Mouse (Mus musculus): ENCODE results near the gene Vmn1r201. TPM values are rescaled to one million over a fixed set of nuclear protein-coding genes. Genes with fewer than 3 reads are reported as not detected.

The Vmn1r201 gene
- not detected in 2 replicates for total RNA-seq (2021)
- long read RNA-seq, experiment 1 = 0 reads
- long read RNA-seq, experiment 2 = 0 reads

DNA sequence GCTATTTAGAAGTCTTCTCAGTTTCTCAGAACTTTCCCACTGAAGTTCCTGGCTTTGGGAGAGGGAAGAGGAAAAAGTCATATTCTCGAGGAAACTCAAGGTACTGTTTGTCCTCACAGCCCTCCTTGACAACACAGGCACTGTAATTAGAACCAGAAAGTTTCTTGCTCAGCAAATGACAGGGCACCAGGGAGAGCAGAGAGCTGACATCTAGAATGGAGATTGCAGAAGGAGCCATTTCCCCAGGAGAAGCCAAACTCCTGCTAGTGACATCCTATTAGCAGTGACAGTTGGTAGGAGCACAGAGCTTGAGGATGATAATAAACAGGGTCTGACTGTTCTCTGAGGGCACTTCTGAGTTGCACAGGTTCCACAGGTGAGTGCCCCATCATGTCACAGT, at the start of gene Vmn1r201:
Vmn1r201 (plus strand) TSS at position 301 of the 400 bp plus-strand sequence.
- no peak for DNase-seq

DNA sequence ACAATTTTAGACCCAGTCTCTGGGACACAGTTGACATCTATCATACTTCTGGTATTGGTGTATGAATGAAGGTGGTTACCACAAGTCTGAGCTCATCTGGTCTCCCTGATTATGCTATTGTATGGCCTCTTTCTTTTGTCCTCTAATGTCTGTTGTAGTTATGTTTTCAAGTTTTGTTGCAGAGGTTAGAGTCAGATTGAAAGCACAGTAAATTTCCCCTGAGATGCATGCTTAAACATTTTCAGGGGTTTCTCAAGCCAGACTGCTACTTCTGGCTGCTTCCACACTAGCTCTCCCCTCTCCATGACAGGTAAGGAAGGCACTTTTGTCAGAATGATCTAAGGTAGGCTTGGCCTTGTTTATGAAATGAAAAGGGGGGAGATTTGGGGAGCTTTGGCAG, 16.6 kb upstream of the Vmn1r201 start:
- no peak for DNase-seq

DNA sequence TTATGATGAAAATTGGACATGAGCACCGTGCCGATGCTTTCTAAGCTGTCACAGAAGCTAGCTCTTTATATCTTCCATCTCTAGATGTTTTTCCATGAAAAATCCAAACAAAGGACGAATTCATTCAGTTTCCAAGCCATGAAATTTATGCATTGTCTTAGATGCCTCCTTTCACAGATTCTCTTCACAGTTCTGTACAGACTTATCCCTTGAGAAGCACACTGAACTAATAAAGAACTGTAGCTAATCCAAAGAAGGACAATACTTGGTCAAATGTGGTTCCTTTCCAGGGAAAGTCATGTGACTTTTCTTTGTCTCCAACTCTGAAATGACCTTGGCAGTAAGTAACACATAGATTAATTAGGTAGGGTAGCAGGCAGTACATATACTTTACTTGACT, 30.7 kb downstream of the Vmn1r201 start:
- no peak for DNase-seq

DNA sequence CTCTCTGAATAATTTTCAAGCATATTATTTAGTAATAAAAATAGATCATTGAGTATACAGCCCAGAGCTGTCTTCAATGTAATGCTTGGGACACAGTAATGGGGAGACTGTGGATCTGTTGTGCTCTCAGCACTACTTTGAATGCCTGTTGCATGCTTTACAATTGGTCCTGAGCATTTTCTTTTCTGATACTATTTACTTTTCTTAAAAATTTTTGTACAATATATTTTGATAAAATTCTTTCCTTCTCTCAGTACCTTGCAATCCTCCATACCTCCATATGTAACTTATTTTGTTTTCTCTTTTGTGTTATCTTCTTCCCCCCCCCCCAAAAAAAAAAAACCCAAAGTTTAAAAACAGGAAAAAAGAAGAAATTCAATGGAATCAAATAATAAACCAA, 33.6 kb downstream of the Vmn1r201 start, which contains the start of gene Vmn1r202:
Vmn1r202 (minus strand) TSS at position 101 of the 400 bp plus-strand sequence.
- DNase-seq = no peak

DNA sequence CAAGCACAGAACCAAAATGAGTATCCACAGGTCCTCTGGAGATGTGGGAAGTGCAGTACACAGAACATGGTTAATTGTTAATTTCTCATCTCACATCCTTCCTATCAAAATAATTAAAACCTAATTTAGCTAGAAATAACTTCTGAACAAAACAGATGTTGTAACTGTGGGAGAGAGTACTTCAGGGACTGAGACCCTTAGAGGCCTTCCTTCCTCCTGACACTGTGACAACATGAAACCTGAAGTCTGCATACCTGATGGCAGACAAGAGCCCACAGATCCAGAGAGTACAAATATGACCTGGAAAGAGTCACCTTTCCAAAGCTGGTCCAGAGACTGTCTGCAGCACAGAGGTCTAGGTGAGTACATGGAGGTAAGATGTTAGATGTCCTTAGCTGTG, 46.1 kb downstream of the Vmn1r201 start, which contains the start of gene Vmn1r203:
Vmn1r203 (plus strand) TSS at position 301 of the 400 bp plus-strand sequence.
- no peak for DNase-seq

Other genes starting within 250 kb of the Vmn1r201 start
- not detected in 2 replicates for gene Vmn1r193, start 248.8 kb upstream of the Vmn1r201 start, total RNA-seq (2021)
- not detected in 2 replicates for gene Vmn1r194, start 227.7 kb upstream of the Vmn1r201 start, total RNA-seq (2021)
- not detected in 2 replicates for gene Vmn1r195, start 201.4 kb upstream of the Vmn1r201 start, total RNA-seq (2021)
- not detected in 2 replicates for gene Vmn1r196, start 182.0 kb upstream of the Vmn1r201 start, total RNA-seq (2021)
- gene Vmn1r197, start 147.3 kb upstream of the Vmn1r201 start, total RNA-seq (2021) = not detected in 2 replicates
- gene Vmn1r198, start 121.6 kb upstream of the Vmn1r201 start, total RNA-seq (2021) = not detected in 2 replicates
- not detected in 2 replicates for gene Vmn1r199, start 92.1 kb upstream of the Vmn1r201 start, total RNA-seq (2021)
- gene Vmn1r200, start 81.5 kb upstream of the Vmn1r201 start, total RNA-seq (2021) = not detected in 2 replicates
- not detected in 2 replicates for gene Vmn1r202, start 33.5 kb downstream of the Vmn1r201 start, total RNA-seq (2021)
- not detected in 2 replicates for gene Vmn1r203, start 46.2 kb downstream of the Vmn1r201 start, total RNA-seq (2021)
- gene Vmn1r204, start 81.3 kb downstream of the Vmn1r201 start, total RNA-seq (2021) = not detected in 2 replicates
- not detected in 2 replicates for gene Vmn1r205, start 121.1 kb downstream of the Vmn1r201 start, total RNA-seq (2021)
- gene Vmn1r206, start 152.3 kb downstream of the Vmn1r201 start, total RNA-seq (2021) = not detected in 2 replicates